Mouse (Mus musculus) NIH3T3 (cell line): ENCODE data around the gene Kat5.

Source experiments
- DNase-seq: peaks from one replicate; pipeline ENCODE4 v3.0.0-alpha.2; 2012; ENCODE audit warnings: low read depth

The Kat5 gene

DNA sequence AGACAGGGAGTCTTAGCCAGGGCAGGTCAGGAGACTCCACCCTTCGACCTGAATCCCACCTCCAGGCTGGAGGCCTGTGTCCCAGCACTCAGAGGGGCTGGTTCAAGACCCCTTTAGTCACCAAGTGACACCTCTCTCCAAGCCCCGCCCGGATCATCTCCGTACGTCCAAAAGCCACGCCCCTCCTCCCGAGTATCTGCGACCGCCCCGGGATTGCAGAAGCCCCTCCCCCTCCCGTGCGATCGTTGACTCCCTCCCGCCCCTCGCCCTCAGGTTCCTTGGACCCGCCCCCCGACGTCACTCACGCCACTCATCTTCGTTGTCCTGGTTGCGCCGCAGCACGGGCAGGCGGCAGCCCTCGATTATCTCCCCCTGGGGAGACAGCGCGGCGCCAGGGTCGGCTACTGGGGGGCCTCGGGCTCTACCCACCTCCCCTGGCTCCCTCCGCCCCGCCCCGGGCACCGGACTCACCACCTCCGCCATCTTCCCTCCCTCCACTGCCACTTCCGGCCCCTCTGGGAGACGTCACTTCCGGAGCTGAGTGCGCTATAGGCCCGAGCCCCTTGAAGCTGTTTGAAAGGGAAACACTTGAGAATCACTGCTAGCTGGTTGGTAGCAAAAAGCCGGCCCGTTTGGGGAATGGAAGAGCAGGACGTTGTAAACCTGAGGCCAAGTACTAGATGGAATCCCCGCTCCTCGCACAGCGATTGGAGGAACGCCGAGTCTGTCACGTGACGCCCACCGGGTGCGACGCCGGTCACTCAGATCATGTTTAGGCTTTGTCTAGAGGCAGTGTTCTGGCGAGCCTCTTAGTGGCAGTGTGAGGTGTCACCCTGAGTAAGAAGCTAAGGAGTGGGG, at the start of gene Kat5:
Gene Kat5, minus strand, starts transcription at position 691 of the 858 bp plus-strand sequence.
- peak; percentile 97 for DNase-seq

DNA sequence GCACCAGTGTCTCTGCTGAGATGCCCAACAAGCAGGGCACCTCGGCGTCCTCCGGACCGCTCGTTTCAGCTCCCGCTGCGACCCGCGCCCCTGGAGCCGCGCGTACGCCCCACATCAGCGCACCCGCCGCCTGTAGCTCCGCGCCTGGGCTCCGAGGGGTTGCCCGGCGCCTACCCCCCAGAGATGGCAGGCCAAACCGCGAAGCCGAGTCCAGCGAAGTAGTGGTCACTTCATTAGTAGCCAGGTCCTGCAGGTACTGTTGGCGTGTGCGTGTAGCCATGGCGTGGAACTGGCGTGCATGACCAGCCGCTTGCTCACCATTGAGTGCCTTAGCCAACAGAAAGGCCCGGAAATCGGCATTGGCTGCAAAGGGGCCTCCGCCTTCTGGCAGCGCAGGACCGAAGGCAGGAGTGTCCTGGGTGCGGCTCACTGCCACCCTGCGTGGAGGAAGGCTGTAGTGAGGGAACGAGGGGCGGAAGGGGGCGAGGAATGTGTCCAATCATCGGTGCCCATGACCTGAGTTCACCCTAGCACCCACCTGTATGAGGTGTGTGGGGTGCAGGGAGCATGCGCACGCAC, 44.8 kb upstream of the Kat5 start:
- DNase-seq, result no peak

DNA sequence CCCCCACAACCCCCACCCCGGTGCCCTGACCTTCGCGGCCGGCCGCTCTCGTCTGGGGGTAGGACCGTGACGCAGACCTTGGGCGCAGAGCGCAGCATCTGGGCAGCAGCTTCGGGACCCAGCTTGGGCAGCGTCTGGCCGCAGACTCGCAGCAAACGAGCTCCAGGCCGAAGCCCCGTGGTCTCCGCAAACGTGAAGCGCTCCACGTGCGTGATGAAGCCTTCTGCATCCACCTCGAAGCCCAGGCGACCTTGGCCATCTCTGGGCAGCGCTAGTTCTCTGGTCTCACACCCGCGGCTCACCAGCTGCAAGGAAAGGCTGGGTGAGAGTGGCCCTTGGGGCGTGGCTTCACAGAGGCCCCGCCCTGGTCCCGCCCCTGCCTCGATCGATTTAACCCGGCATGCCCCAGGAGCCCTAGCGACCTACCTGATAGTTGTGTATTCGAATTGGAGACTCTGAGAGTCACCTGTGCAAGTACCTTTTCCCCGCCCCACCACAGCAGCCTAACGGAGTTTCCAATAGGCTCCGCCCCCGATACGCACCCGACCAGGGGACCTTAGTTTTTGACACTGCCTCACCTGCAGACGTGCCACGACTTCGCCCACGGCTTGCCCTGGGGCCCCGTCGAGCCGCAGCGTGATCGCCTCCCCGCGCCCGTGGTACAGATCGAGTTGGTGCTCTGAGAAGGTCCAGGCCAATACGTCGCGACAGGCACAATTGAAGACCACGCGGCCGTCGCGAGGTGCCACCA, 44.1 kb upstream of the Kat5 start:
- DNase-seq, result no peak

GRCm38 (mm10) chr19:5652570-5652969, 42.5 kb upstream of the Kat5 start:
- no peak for DNase-seq

DNA sequence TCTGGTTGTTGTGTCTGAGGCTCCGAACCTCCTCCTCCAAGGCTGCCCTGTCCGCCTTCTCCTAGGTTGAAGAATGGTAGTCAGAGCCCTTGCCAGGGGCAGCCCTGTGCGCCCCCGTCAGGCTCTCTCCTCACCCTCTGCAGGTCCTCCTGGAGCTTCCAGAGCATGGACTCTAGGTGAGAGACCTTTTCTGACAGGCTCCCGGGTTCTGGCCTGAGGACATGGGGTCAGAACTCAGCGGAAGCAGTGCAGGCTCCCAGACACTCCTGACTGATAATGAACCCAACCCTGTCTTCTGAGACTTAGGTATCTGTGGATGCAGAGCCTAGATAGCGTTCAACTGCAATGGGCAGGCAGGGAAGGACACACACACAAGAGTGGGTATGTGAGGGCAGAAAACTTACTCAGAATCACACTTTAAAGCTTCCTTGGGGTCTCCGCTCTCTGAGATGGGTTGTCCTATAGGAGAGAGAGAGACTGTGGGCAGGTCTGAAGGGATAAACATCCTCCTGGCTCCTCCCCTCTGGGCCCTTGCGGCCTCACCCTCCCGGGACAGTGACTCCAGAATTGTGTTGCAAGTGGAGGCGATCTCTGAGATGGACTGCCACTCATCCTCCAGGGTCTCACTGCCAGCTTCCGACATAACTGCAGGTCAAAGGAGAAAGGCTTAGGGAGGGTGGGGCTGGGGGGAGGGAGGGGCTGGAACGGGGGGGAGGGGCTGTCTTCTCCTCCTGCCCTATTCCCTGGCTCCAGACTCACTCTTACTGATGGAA, 41.7 kb upstream of the Kat5 start:
- DNase-seq, result no peak

- no peak for DNase-seq
Observed at GRCm38 (mm10) chr19:5649298-5649741, 39.3 kb upstream of the Kat5 start.

- DNase-seq, result peak; percentile 86
Observed at GRCm38 (mm10) chr19:5648401-5649297, 38.6 kb upstream of the Kat5 start.

- DNase-seq, result no peak
Observed at GRCm38 (mm10) chr19:5647791-5648190, 37.8 kb upstream of the Kat5 start.

DNA sequence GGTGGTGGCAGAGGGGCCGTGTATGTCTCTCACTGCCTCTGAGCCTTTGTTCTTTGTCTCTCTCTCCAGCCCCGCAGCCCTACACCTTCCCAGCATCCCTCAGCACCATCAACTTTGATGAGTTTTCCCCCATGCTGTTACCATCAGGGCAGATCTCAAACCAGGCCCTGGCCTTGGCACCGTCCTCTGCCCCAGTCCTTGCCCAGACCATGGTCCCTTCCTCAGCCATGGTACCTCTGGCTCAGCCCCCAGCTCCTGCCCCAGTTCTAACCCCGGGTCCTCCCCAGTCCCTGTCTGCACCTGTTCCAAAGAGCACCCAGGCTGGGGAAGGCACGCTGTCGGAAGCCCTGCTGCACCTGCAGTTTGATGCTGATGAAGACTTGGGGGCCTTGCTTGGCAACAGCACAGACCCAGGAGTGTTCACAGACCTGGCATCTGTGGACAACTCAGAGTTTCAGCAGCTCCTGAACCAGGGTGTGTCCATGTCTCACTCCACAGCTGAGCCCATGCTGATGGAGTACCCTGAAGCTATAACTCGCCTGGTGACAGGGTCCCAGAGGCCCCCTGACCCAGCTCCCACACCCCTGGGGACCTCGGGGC, 36.8 kb upstream of the Kat5 start:
- DNase-seq, result no peak

GRCm38 (mm10) chr19:5645280-5645679, 35.2 kb upstream of the Kat5 start:
- DNase-seq, result no peak

DNA sequence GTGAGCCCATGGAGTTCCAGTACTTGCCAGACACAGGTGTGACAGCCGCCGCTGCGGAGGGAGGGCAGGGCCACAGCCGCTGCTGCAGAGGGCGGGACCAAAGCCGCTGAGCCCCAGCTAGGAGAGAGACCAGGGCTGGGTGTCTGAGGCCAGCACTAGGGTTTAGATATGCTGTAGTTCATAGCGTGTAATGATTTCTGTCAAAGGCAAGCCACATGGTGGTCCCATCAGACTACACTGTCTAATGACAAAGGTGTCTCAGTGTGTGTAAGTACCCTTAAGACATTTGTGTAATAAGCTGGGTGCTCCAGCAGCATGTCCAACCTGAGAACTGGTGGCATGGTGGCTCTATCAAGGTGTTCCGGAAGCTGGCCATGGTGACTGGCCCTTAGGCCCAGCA, 31.6 kb upstream of the Kat5 start:
- DNase-seq, result no peak

DNA sequence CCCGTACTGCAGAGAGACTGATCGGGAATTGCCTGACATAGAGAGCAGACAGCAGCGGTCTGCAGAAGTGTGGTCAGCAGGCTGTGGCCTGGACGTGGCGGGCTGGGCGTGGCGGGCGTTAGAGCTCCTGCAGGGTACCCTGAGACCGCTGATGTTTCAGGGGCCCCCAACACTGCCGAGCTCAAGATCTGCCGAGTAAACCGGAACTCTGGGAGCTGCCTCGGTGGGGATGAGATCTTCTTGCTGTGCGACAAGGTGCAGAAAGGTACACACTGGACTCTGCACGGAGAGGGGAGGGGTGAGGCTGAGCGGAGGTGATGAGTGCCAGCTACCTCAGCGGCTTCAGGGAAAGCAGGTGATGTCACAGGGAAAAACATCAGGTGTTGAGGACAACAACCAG, 31.0 kb upstream of the Kat5 start:
- no peak for DNase-seq

GRCm38 (mm10) chr19:5640339-5640738, 30.3 kb upstream of the Kat5 start:
- DNase-seq, result no peak

GRCm38 (mm10) chr19:5638416-5639005, 28.5 kb upstream of the Kat5 start:
- DNase-seq, result no peak

- DNase-seq, result peak; percentile 96
Observed at GRCm38 (mm10) chr19:5637069-5638047, 27.3 kb upstream of the Kat5 start, which contains the start of gene Rela. Gene Rela (plus strand): TSS chr19:5637483.

- DNase-seq, result peak; percentile 43
Observed at GRCm38 (mm10) chr19:5636571-5637041, 26.6 kb upstream of the Kat5 start.

DNA sequence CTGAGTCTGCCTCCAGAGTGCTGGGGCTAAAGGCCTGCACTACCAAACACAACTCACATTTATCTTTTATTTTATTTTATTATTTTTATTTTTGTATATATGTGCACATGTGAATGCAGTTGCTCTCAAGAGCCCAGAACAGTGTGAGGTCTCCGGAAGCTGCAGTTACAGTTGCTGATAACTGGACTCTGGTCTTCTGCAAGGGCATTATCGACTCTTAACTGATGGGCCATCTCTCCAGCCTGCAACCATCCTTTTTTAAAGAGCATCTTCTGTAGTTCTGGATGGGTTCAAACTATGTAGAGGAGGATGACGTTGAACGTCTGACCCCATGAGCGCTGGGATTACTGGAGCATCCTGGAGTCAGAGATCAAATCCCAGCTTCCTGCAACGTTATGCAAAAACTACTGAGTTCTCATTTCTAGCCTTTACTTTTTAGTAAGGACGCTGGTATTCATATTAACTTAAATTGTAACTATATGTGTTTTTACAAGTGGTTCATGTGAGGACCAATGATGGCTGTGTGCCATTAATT, 26.1 kb upstream of the Kat5 start:
- no peak for DNase-seq

- no peak for DNase-seq
Observed at GRCm38 (mm10) chr19:5632120-5632519, 22.1 kb upstream of the Kat5 start.
